Mouse (Mus musculus) layer of hippocampus, postnatal 10 days (tissue): ENCODE results near the gene Nr1i3. TPM values are rescaled to one million over a fixed set of nuclear protein-coding genes. Genes with fewer than 3 reads are reported as not detected.
A peak's percentile ranks its signal among the peaks of the same experiment; 100 is the strongest.

Source experiments
- DNase-seq, 2 experiments: peaks; one replicate each; pipeline ENCODE4 v3.0.0; 2021; ENCODE audit warnings: low spot score in 2 of 2
- total RNA-seq, 2 experiments: library from RNA; stranded (reverse); gene quantifications; 2 replicates each; pipeline ENCODE4 v1.2.3; 2021

Nr1i3 gene
- total RNA-seq, 2 experiments from 2014 or later: not detected

DNA sequence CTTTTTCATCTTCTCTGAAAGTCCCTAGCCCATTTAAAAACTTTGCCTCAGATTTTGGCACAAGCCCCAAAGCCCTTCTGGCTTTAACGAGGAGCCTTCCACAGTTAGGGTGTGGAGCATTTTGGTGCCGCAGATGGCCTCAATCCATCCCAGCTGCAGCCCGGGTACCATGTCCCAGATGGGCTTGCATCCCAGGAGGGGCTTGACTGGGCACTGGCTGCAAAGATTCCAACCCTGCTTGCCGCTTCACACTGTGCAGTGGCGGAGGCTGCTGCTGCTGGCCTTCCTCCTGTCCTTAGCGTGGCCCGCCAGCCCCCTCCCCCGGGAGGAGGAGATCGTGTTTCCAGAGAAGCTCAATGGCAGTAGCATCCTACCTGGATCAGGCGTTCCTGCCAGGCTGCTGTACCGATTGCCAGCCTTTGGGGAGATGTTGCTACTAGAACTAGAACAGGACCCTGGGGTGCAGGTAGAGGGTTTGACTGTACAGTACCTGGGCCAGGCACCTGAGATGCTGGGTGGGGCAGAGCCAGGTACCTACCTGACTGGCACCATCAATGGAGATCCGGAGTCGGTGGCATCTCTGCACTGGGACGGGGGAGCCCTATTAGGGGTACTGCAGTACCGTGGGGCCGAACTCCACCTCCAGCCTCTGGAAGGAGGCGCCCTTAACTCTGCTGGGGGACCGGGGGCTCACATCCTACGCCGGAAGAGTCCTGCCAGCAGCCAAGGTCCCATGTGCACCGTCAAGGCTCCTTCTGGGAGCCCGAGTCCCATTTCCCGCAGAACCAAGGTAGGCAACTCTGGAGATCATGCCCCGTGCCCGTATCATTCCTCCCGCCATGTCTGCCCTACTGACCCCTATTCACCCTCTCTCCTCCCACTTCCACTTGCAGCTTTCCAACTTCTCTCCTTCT, 37.2 kb downstream of the Nr1i3 start, which contains the start of gene Ndufs2:
TSS of gene Ndufs2 (minus strand) at position 709 of the 914 bp plus-strand sequence.
- peak; percentile 49 to 51 for DNase-seq

DNA sequence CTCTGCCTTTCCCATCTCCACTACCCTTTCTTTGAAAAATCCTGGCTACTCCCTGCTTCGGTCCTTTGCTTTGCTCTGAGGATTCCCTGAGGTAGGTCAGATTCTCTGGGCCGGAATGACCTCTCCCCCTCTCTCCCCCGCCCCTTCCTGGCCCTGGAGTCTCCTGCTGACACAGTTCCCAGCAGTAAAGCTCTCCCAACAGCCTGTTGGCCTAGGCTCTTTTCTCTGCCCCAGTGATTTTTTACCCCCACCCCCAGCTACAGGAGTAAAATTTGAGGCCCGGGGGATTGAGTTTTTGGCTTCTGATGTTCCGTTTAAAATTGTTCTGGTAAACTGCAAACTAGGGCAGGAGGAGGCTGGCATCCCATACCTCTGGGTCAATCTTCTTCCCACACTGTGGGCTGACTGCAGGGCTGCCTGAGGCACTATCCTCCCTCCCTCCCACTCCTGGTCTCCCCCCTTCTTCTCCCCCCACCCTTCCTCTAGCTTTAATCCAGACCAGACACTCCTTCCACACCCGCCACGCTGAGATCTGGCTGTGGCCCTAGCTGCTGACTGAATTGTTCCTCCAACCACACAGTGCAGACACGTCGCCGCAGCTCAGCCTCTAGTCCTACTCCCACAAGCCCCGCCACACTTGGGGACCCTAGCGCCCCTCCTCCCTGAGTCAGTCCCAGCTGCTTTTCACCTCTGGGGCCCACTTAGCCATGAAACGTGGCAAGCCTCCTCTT, 38.0 kb downstream of the Nr1i3 start:
- DNase-seq: no peak

DNA sequence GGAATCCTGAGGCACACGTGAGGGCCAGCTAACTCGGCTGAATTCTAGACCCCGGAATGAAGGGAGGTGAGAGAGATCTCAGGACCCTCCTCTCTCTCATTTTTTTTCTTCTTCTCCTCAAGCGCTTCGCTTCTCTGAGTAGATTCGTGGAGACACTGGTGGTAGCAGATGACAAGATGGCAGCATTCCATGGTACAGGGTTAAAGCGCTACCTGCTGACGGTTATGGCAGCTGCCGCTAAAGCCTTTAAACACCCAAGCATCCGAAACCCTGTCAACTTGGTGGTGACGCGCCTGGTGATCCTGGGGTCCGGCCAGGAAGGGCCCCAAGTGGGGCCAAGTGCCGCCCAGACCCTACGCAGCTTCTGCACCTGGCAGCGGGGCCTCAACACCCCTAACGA, 38.6 kb downstream of the Nr1i3 start:
- DNase-seq: no peak

DNA sequence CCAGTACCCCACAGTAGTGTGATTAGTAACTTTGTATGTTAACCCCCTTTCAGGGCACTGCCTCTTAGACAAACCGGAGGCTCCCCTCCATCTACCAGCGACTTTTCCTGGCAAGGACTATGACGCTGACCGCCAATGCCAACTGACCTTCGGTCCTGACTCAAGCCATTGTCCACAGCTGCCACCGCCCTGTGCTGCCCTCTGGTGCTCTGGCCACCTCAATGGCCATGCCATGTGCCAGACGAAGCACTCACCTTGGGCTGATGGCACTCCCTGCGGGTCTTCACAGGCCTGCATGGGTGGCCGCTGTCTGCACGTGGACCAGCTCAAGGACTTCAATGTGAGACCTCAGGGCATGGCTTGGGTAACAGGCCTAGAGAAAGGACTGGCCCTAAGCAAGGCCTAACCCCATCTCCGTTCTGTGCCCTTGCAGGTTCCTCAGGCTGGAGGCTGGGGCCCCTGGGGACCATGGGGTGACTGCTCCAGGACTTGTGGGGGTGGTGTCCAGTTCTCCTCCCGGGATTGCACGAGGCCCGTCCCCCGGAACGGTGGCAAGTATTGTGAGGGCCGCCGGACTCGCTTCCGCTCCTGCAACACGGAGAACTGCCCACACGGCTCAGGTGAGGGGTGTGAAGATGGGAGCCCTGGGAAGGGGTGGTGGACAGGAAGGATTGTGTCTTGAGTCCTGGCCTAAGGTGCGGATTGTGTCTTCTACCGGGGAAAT, 42.5 kb downstream of the Nr1i3 start:
- no peak for DNase-seq

- DNase-seq: peak; percentile 69 to 77
Observed at GRCm38 (mm10) chr1:171256937-171257548, 43.3 kb downstream of the Nr1i3 start.

GRCm38 (mm10) chr1:171257781-171258180, 44.0 kb downstream of the Nr1i3 start:
- DNase-seq: no peak

GRCm38 (mm10) chr1:171258921-171259320, 45.2 kb downstream of the Nr1i3 start:
- DNase-seq: no peak

DNA sequence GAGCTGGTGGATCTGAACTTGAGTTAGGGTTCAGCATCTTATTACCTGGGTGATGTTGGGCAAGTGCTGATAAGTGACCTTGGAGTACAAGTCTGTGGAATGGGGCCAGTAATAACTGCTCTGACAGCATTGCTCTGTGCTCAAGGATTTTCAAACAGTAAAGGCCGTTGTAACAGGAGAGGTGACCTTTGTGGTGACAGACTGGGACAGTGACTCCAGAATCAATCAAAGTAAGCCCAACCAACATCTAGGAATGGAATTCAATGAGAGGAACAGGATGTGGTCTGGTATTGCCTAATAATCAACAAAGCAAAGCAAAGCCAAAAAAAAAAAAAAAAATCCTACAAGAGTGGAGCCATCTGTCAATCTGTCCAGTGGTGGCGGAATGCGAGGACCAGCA, 46.5 kb downstream of the Nr1i3 start:
- DNase-seq: no peak

DNA sequence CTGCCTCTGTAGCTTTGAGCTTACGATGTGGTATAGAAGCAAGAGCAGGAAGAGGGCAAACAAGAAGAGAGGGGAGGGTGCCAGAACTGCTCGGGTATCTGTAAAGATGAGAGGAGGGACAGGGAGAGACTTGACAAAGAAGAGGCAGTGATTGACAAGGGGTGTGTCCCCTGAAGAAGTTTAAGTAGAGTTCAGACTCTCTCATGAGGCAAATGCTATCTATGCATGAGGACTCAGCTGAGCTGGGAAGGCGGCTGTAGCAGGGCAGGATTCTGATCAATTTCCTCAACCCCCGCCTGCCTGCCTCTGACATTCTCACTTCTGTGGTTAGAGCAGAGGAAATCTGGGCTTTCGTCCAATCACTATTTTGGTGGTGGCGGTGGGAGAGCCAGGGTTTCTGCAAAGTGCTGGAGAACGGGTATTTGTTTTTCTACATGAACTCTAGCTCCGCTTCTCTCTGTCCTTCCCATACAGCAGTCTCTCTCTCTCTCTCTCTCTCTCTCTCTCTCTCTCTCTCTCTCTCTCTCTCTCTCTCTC, 48.9 kb downstream of the Nr1i3 start:
- peak; percentile 76 to 81 for DNase-seq

DNA sequence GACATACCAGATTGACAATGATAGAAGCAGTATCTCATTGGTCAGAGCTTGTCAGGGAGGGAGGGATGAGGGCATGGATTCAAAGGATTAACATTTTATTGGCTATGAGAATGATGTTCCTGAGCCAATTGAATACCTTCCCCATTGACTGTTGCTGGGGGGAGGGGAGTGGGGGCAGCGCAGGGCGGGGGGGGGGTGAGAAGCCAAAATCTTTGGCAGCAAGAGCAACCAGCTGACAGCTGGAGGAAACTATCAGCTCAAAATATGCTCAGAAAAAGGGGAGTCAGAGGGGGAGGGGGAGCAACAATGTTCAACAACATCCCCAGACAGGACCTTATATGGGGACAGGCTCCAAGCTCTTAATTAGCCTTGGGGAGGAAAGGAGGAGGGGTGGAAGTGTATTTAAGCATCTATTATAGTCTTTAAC, 49.4 kb downstream of the Nr1i3 start:
- peak in 1 of 2 experiments; percentile 61 for DNase-seq

DNA sequence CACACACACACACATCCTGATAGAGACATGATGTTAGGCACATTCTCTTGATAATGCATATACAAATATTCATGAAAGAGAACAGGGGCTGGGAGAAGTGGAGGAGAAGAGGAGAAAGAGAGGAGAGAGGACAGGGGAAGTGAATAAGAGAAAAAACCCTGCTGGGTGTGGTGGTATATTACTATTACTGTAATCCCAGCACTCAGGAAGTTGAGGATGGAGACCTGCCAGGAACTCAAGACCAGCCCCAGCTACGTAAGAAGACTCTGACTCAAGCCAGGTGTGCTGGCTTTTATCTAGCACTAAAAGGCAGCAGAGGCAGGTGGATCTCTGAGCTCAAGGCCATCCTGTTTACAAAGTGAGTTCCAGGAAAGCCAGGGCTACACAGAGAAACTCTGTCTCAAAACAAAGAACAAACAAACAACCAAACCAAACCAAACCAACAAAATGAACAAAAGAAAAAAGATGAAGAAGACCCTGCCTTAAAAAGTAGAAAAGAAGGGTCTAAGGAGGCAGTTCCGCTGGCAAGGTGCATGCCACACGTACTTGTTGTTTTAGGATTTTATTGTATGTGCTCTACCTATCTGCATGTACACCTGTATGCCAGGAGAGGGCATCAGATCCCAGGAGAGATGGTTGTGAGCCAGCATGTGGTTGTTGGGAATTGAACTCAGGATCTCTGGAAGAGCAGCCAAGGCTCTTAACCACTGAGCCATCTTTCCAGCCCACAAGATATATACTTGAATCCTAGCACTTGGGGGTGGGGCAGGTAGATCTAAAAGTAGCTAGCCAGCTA, 50.1 kb downstream of the Nr1i3 start:
- no peak for DNase-seq

- no peak for DNase-seq
Observed at GRCm38 (mm10) chr1:171265971-171266744, 52.4 kb downstream of the Nr1i3 start.

- no peak for DNase-seq
Observed at GRCm38 (mm10) chr1:171268341-171268740, 54.6 kb downstream of the Nr1i3 start.

DNA sequence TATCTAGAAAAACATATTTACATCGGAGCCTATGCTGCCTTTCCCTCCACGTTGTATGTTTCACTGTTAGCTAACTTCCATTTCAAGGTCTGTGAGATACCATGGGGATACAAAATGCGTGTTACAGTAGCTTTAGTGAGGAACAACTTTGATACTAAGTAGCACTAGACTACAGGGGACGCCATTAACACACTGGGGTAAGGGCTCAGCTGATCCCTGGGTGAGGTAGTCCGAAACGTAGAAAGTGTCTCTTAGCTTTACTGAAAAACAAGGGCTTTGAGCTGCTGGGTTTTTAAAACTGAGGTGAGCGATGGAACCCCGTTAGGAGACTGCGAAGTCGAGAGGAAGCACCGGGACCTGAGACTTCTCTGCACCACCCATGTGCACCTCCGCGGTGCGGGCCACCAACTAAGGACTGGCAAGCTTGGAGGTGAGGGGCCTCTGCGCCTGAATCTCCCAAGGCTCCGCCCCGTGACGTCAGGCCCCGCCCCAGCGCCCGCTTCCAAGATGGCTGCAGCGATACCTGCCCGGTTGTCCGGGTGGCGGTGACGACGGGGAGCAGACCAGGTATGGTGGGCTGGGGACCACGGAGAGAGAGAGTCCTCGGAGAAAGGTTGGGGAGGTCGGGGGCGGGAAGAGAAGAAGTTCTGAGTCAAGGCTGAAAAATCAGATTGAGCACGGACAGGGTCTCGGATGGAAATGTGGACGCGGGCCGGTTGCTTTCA, 56.2 kb downstream of the Nr1i3 start, which contains the start of gene B4galt3:
TSS of gene B4galt3 (plus strand) at position 481 of the 725 bp plus-strand sequence.
- peak; percentile 95 to 96 for DNase-seq
